In the genomic region with DNA sequence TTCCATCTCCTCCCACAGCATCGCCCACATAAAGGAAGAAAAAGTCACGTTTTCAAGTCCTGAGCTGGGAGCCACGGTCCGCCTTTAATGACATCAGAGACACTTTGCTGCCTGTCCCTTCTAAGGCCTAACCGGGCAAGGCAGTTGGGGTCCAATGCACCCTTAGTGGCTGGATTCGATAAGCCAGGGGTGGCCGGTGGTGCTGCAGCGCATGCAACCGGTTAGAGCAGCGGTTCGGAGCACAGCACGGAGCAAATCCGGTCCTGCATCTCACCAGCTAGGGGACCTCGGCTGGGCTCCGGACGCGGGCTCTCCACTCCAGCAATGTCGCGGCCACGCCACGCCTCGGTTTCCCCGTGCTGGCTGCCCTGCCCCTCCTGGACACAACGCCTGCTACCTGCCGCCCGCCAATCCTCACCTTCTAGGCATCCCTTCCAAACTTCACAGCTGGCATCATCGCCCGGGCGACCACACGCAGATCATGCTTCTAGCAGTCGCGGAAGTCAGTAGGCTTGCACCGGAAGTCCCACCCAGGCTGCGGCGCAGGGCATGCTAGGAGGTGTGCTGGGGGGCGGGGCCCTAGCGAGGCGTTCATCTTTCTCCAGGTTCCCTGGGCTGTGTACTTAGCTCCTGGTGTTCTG, we compare ENCODE assay signal across 8 mouse cellular contexts. TPM values are rescaled to one million over a fixed set of nuclear protein-coding genes. Genes with fewer than 3 reads are reported as not detected.
DNase-seq lines count a peak whose midpoint lies in the region; ATAC-seq and TF ChIP-seq lines count a peak whose summit lies in the region.

Gene Snapc4 (minus strand): TSS at position 523 of the 641 bp plus-strand sequence.

- no peak for TF ChIP-seq RAD21 in MEL (IDR thresholded peaks at IDR 0.05; ENCODE audit: low read depth, low read length)

- intact Hi-C loops in heart, postnatal 36 days (cut with DNase I): no loop called here

- H3K79me2 ChIP-seq in MEL (ENCODE audit: control insufficient read depth, insufficient read depth, low read length, poor library complexity): peaks cover 17% of the 10 kb centered on the region

- no peak for TF ChIP-seq EP300 in MEL (IDR thresholded peaks at IDR 0.05; ENCODE audit: low read depth in 1 of 2, low read length in 2 of 2)

- peak within 1 kb of the TSS; percentile 80 for H3K9ac ChIP-seq in MEL (ENCODE audit: control insufficient read depth, low read depth, low read length, poor library complexity, severe bottlenecking)
- peak within 1 kb of the TSS; percentile 79 for H3K9ac ChIP-seq in forebrain, embryonic 16.5 days (replicated peaks; ENCODE audit: low read depth, low read length)
- peak within 1 kb of the TSS; percentile 85 for H3K9ac ChIP-seq in lung, embryonic 16.5 days (ENCODE audit: low read length)

- H3K4me3 ChIP-seq in MEL (ENCODE audit: control insufficient read depth in 1 of 2, insufficient read depth in 1 of 2, low read depth in 2 of 2, low read length in 2 of 2): peak within 1 kb of the TSS; percentile 72 to 94
- H3K4me3 ChIP-seq in forebrain, embryonic 16.5 days (replicated peaks; ENCODE audit: low read length): peak within 1 kb of the TSS; percentile 86
- peak within 1 kb of the TSS; percentile 85 for H3K4me3 ChIP-seq in lung, embryonic 16.5 days (ENCODE audit: low read length)

- H3K4me1 ChIP-seq in MEL (ENCODE audit: control insufficient read depth in 1 of 2, insufficient read depth in 2 of 2, low read length in 2 of 2): peaks cover 0 to 3% of the 10 kb centered on the region in 2 experiments; a peak in 2 of 4 replicates
- H3K4me1 ChIP-seq in forebrain, embryonic 16.5 days (replicated peaks; ENCODE audit: control insufficient read depth, insufficient read depth, low read length): peaks cover 9% of the 10 kb centered on the region
- H3K4me1 ChIP-seq in lung, embryonic 16.5 days (replicated peaks; ENCODE audit: control insufficient read depth, insufficient read depth, low read length): no peaks in the 10 kb centered on the region; the same call in 1 of the 2 replicates

- TF ChIP-seq CTCF in MEL (IDR thresholded peaks at IDR 0.05 in 2 of 3, conservative IDR thresholded peaks at IDR 0.05 in 1 of 3; ENCODE audit: control insufficient read depth in 1 of 3, insufficient read depth in 1 of 3, low read depth in 2 of 3, low read length in 3 of 3, poor library complexity in 1 of 3, severe bottlenecking in 1 of 3): no peak

- peak; percentile 98 for ATAC-seq in forebrain, embryonic 16.5 days
- ATAC-seq in lung, embryonic 16.5 days (ENCODE audit: low read depth): peak; percentile 95

- TF ChIP-seq POLR2A in MEL (IDR thresholded peaks at IDR 0.05; ENCODE audit: control insufficient read depth in 1 of 2, insufficient read depth in 1 of 2, low read depth in 1 of 2, low read length in 2 of 2, poor library complexity in 1 of 2): peak; percentile 61 to 88; a peak in 3 of 4 replicates

- peak within 1 kb of the TSS; percentile 71 for H3K4me2 ChIP-seq in forebrain, embryonic 16.5 days (ENCODE audit: low read length)
- H3K4me2 ChIP-seq in lung, embryonic 16.5 days (ENCODE audit: low read depth, low read length): peak within 1 kb of the TSS; percentile 90

- under 1% methylated on average over 38 of the region's 38 CpGs for WGBS in forebrain, embryonic 16.5 days
- under 1% methylated on average over 38 of the region's 38 CpGs for WGBS in lung, embryonic 16.5 days

- H3K9me3 ChIP-seq in MEL (replicated peaks; ENCODE audit: insufficient read depth, low read length): no peaks in the 10 kb centered on the region
- no peaks in the 10 kb centered on the region for H3K9me3 ChIP-seq in forebrain, embryonic 16.5 days (ENCODE audit: control insufficient read depth, low read length)
- no peaks in the 10 kb centered on the region for H3K9me3 ChIP-seq in lung, embryonic 16.5 days (ENCODE audit: control insufficient read depth, low read length)

- no peaks in the 10 kb centered on the region for H3K27me3 ChIP-seq in MEL (ENCODE audit: control insufficient read depth in 1 of 2, insufficient read depth in 2 of 2, low read length in 2 of 2)
- H3K27me3 ChIP-seq in forebrain, embryonic 16.5 days (replicated peaks; ENCODE audit: control insufficient read depth, insufficient read depth, low read length): no peaks in the 10 kb centered on the region
- H3K27me3 ChIP-seq in lung, embryonic 16.5 days (ENCODE audit: control insufficient read depth, insufficient read depth, low read depth, low read length): no peaks in the 10 kb centered on the region

- peak; percentile 93 for DNase-seq in MEL (ENCODE audit: low read depth, low spot score)
- peak; percentile 80 for DNase-seq in cerebellum, adult 11-12 months
- peak; percentile 78 to 79 for DNase-seq in heart, postnatal 36 days
- peak; percentile 73 to 77 for DNase-seq in layer of hippocampus, adult 8-10 months (ENCODE audit: low spot score in 2 of 2)
- peak; percentile 60 for DNase-seq in ovary, postnatal 14 days (ENCODE audit: low spot score)
- DNase-seq in thymus, postnatal 14 days: peak; percentile 88

- H3K27ac ChIP-seq in MEL (ENCODE audit: control insufficient read depth, low read depth, low read length): peak within 1 kb of the TSS; percentile 42; the same call in 1 of the 2 replicates
- H3K27ac ChIP-seq in forebrain, embryonic 16.5 days (ENCODE audit: low read length): no peak within 1 kb of the TSS; the same call in 1 of the 2 replicates
- H3K27ac ChIP-seq in lung, embryonic 16.5 days (ENCODE audit: low read length): peak within 1 kb of the TSS; percentile 20; the same call in 1 of the 2 replicates

- H3K36me3 ChIP-seq in MEL (ENCODE audit: control insufficient read depth in 1 of 2, insufficient read depth in 2 of 2, low read length in 2 of 2): peaks cover 2 to 5% of the 10 kb centered on the region in 2 experiments; a peak in 3 of 4 replicates
- peaks cover 28% of the 10 kb centered on the region for H3K36me3 ChIP-seq in forebrain, embryonic 16.5 days (ENCODE audit: control insufficient read depth, insufficient read depth)
- peaks cover 41% of the 10 kb centered on the region for H3K36me3 ChIP-seq in lung, embryonic 16.5 days (ENCODE audit: control insufficient read depth, insufficient read depth, low read length)

TF ChIP-seq in MEL, 35 proteins besides CTCF, POLR2A, EP300 and RAD21 (continues in another document):
- TF ChIP-seq NELFE (IDR thresholded peaks at IDR 0.05; ENCODE audit: low read depth, low read length): peak; percentile 83
- TF ChIP-seq GABPA (IDR thresholded peaks at IDR 0.05; ENCODE audit: low read depth, low read length): no peak
- no peak for TF ChIP-seq CHD2 (IDR thresholded peaks at IDR 0.05; ENCODE audit: low read length)
- TF ChIP-seq ELF1 (IDR thresholded peaks at IDR 0.05; ENCODE audit: low read depth, low read length): peak; percentile 86
- no peak for TF ChIP-seq E2F4 (IDR thresholded peaks at IDR 0.05; ENCODE audit: borderline replicate concordance, low read depth, low read length)
- TF ChIP-seq POLR2AphosphoS5 (IDR thresholded peaks at IDR 0.05; ENCODE audit: borderline replicate concordance, low read depth, low read length): no peak
- no peak for TF ChIP-seq UBTF (IDR thresholded peaks at IDR 0.05; ENCODE audit: borderline replicate concordance, insufficient read depth, low read depth, low read length)
- TF ChIP-seq TAL1 (IDR thresholded peaks at IDR 0.05; ENCODE audit: low read length): no peak
- TF ChIP-seq MAZ (IDR thresholded peaks at IDR 0.05; ENCODE audit: low read depth, low read length): peak; percentile 72; the same call in 1 of the 2 replicates
- TF ChIP-seq POLR2AphosphoS2 (IDR thresholded peaks at IDR 0.05; ENCODE audit: low read length): peak; percentile 63; the same call in 1 of the 2 replicates
- TF ChIP-seq NRF1 (IDR thresholded peaks at IDR 0.05; ENCODE audit: insufficient read depth, low read depth, low read length, poor library complexity, severe bottlenecking): peak; percentile 42; the same call in 1 of the 2 replicates
- TF ChIP-seq SMC3 (IDR thresholded peaks at IDR 0.05; ENCODE audit: low read depth, low read length): no peak
- 0 out of 2 replicates have a peak, but pooled peaks have one; percentile 20 for TF ChIP-seq RCOR1 (IDR thresholded peaks at IDR 0.05; ENCODE audit: low read depth, low read length)
- no peak for TF ChIP-seq ZC3H11A (IDR thresholded peaks at IDR 0.05; ENCODE audit: low read depth, low read length)
- peak; percentile 84; the same call in 1 of the 2 replicates for TF ChIP-seq MYC (IDR thresholded peaks at IDR 0.05; ENCODE audit: low read depth, low read length)
- TF ChIP-seq ZNF384 (IDR thresholded peaks at IDR 0.05; ENCODE audit: low read depth, low read length): no peak
- 0 out of 2 replicates have a peak, but pooled peaks have one; percentile 11 for TF ChIP-seq TBP (IDR thresholded peaks at IDR 0.05; ENCODE audit: low read depth, low read length)
- TF ChIP-seq GATA1 (IDR thresholded peaks at IDR 0.05; ENCODE audit: low read depth, low read length): no peak
- peak; percentile 58; the same call in 1 of the 2 replicates for TF ChIP-seq TCF12 (IDR thresholded peaks at IDR 0.05; ENCODE audit: low read depth, low read length)
- TF ChIP-seq BHLHE40 (IDR thresholded peaks at IDR 0.05; ENCODE audit: borderline replicate concordance, low read depth, low read length): peak; percentile 66
- TF ChIP-seq HCFC1 (IDR thresholded peaks at IDR 0.05; ENCODE audit: low read depth, low read length): peak; percentile 88
- TF ChIP-seq ZKSCAN1 (IDR thresholded peaks at IDR 0.05; ENCODE audit: low read depth, low read length): no peak
- peak; percentile 37; the same call in 1 of the 2 replicates for TF ChIP-seq ETS1 (IDR thresholded peaks at IDR 0.05; ENCODE audit: low read depth, low read length)
- TF ChIP-seq JUND (IDR thresholded peaks at IDR 0.05; ENCODE audit: low read depth, low read length): no peak
- TF ChIP-seq USF2 (IDR thresholded peaks at IDR 0.05; ENCODE audit: borderline replicate concordance in 1 of 2, insufficient read depth in 1 of 2, low read depth in 1 of 2, low read length in 2 of 2): no peak
- 0 out of 2 replicates have a peak, but pooled peaks have one; percentile 34 for TF ChIP-seq ZMIZ1 (IDR thresholded peaks at IDR 0.05; ENCODE audit: low read depth, low read length)
- no peak for TF ChIP-seq CHD1 (IDR thresholded peaks at IDR 0.05; ENCODE audit: low read depth, low read length)
- no peak for TF ChIP-seq USF1 (IDR thresholded peaks at IDR 0.05; ENCODE audit: low read depth, low read length)

RNA-seq across cellular contexts. Expression of gene Snapc4, which starts in this region (rescaled TPM):
- 40.3 and 49.3 TPM in 2 replicates for total RNA-seq in MEL (2012; rRNA removed)
- 10 to 100 TPM in 1 of 2 experiments, not detected in 1; 57.6 TPM for polyA plus RNA-seq in MEL (2012; ENCODE audit: insufficient read depth in 1 of 2, insufficient read length in 2 of 2, low read depth in 1 of 2, low replicate concordance in 2 of 2, missing spikeins in 1 of 2)
- 32.1 and 42.6 TPM in 2 replicates for polyA plus RNA-seq in forebrain, embryonic 16.5 days (2015; fragmentation: Nextera tagmentation; extraction: Ambion mirVana)
- total RNA-seq in heart, postnatal 36 days (2021): 1 to 10 TPM; 8.5 to 9.3 TPM
- 10 to 100 TPM; 72.9 to 86.2 (median 82.1) TPM for total RNA-seq in layer of hippocampus, adult 8-10 months (2022)
- 25.3 and 25.6 TPM in 2 replicates for polyA plus RNA-seq in lung, embryonic 16.5 days (2015; fragmentation: Nextera tagmentation; extraction: Ambion mirVana)
